Mouse (Mus musculus): ENCODE results near the gene Dnm3.

The Dnm3 gene

GRCm38 (mm10) chr1:162327631-162328030 lies 150.2 kb downstream of the Dnm3 start:
- DNase-seq (ENCODE audit: low spot score), result no peak

- DNase-seq (ENCODE audit: low spot score), result no peak
Observed at GRCm38 (mm10) chr1:162324412-162324811, 153.4 kb downstream of the Dnm3 start.

GRCm38 (mm10) chr1:162323142-162323541 lies 154.7 kb downstream of the Dnm3 start:
- DNase-seq (ENCODE audit: low spot score), result no peak

- peak; percentile 20 for DNase-seq (ENCODE audit: low spot score)
Observed at GRCm38 (mm10) chr1:162313451-162314276, 164.2 kb downstream of the Dnm3 start.

GRCm38 (mm10) chr1:162312621-162313020 lies 165.2 kb downstream of the Dnm3 start:
- no peak for DNase-seq (ENCODE audit: low spot score)

- DNase-seq (ENCODE audit: low spot score), result no peak
Observed at GRCm38 (mm10) chr1:162312152-162312551, 165.7 kb downstream of the Dnm3 start.

- no peak for DNase-seq (ENCODE audit: low spot score)
Observed at GRCm38 (mm10) chr1:162305247-162305646, 172.6 kb downstream of the Dnm3 start.

GRCm38 (mm10) chr1:162302480-162302879 lies 175.4 kb downstream of the Dnm3 start:
- no peak for DNase-seq (ENCODE audit: low spot score)

- no peak for DNase-seq (ENCODE audit: low spot score)
Observed at GRCm38 (mm10) chr1:162299558-162300319, 178.1 kb downstream of the Dnm3 start.

- no peak for DNase-seq (ENCODE audit: low spot score)
Observed at GRCm38 (mm10) chr1:162298527-162298926, 179.3 kb downstream of the Dnm3 start.

GRCm38 (mm10) chr1:162295443-162295842 lies 182.4 kb downstream of the Dnm3 start:
- no peak for DNase-seq (ENCODE audit: low spot score)

GRCm38 (mm10) chr1:162294572-162294910 lies 183.3 kb downstream of the Dnm3 start:
- DNase-seq (ENCODE audit: low spot score), result no peak

- no peak for DNase-seq (ENCODE audit: low spot score)
Observed at GRCm38 (mm10) chr1:162293732-162294571, 183.9 kb downstream of the Dnm3 start.

- no peak for DNase-seq (ENCODE audit: low spot score)
Observed at GRCm38 (mm10) chr1:162286910-162287309, 190.9 kb downstream of the Dnm3 start.

GRCm38 (mm10) chr1:162281981-162282381 lies 195.9 kb downstream of the Dnm3 start:
- peak; percentile 27 for DNase-seq (ENCODE audit: low spot score)

GRCm38 (mm10) chr1:162280052-162280451 lies 197.8 kb downstream of the Dnm3 start:
- no peak for DNase-seq (ENCODE audit: low spot score)

- peak; percentile 9 for DNase-seq (ENCODE audit: low spot score)
Observed at GRCm38 (mm10) chr1:162276011-162276410, 201.8 kb downstream of the Dnm3 start.

- DNase-seq (ENCODE audit: low spot score), result no peak
Observed at GRCm38 (mm10) chr1:162274674-162275248, 203.1 kb downstream of the Dnm3 start.

- no peak for DNase-seq (ENCODE audit: low spot score)
Observed at GRCm38 (mm10) chr1:162256912-162257607, 220.8 kb downstream of the Dnm3 start.

GRCm38 (mm10) chr1:162254944-162255343 lies 222.9 kb downstream of the Dnm3 start:
- DNase-seq (ENCODE audit: low spot score), result no peak

GRCm38 (mm10) chr1:162253971-162254641 lies 223.7 kb downstream of the Dnm3 start:
- peak; percentile 26 for DNase-seq (ENCODE audit: low spot score)

Measured in yolk sac, embryonic 10.5 days (tissue).